Mouse (Mus musculus): Measurements from ENCODE around the gene Pi4kb. TPM values are rescaled to one million over a fixed set of nuclear protein-coding genes. Genes with fewer than 3 reads are reported as not detected.

Gene Pi4kb
- polyA plus RNA-seq, 1 experiment from 2014 or later, result 20.3 TPM

Small RNAs within 50 kb of the gene (microRNA-seq; reads per million reads assigned to microRNA genes)
- 1.2 reads per million for gene Mir7013

Other genes starting within 250 kb of the Pi4kb start
- gene Cgn, start 188.2 kb upstream of the Pi4kb start, polyA plus RNA-seq (2016; fragmentation: Nextera tagmentation; extraction: Ambion mirVana), result 2.1 and 2.4 TPM in 2 replicates
- gene Pogz, start 137.2 kb upstream of the Pi4kb start, polyA plus RNA-seq (2016; fragmentation: Nextera tagmentation; extraction: Ambion mirVana), result 12.3 and 12.8 TPM in 2 replicates
- gene Psmb4, start 87.8 kb upstream of the Pi4kb start, polyA plus RNA-seq (2016; fragmentation: Nextera tagmentation; extraction: Ambion mirVana), result 232 and 235 TPM in 2 replicates
- 42.3 and 43.9 TPM in 2 replicates for gene Selenbp1, start 41.7 kb upstream of the Pi4kb start, polyA plus RNA-seq (2016; fragmentation: Nextera tagmentation; extraction: Ambion mirVana)
- 8.7 and 9.5 TPM in 2 replicates for gene Rfx5, start 20.7 kb upstream of the Pi4kb start, polyA plus RNA-seq (2016; fragmentation: Nextera tagmentation; extraction: Ambion mirVana)
- gene Zfp687, start 40.7 kb downstream of the Pi4kb start, polyA plus RNA-seq (2016; fragmentation: Nextera tagmentation; extraction: Ambion mirVana), result 23.2 and 25.6 TPM in 2 replicates
- gene Psmd4, start 67.9 kb downstream of the Pi4kb start, polyA plus RNA-seq (2016; fragmentation: Nextera tagmentation; extraction: Ambion mirVana), result 199 and 214 TPM in 2 replicates
- 18.2 and 18.5 TPM in 2 replicates for gene Pip5k1a, start 132.2 kb downstream of the Pi4kb start, polyA plus RNA-seq (2016; fragmentation: Nextera tagmentation; extraction: Ambion mirVana)
- 96.7 and 103 TPM in 2 replicates for gene Vps72, start 136.3 kb downstream of the Pi4kb start, polyA plus RNA-seq (2016; fragmentation: Nextera tagmentation; extraction: Ambion mirVana)
- gene Tmod4, start 149.7 kb downstream of the Pi4kb start, polyA plus RNA-seq (2016; fragmentation: Nextera tagmentation; extraction: Ambion mirVana), result 0.59 and 0.69 TPM in 2 replicates
- gene Scnm1, start 159.3 kb downstream of the Pi4kb start, polyA plus RNA-seq (2016; fragmentation: Nextera tagmentation; extraction: Ambion mirVana), result 48.6 and 52.7 TPM in 2 replicates
- 8.1 and 9.1 TPM in 2 replicates for gene Lysmd1, start 159.4 kb downstream of the Pi4kb start, polyA plus RNA-seq (2016; fragmentation: Nextera tagmentation; extraction: Ambion mirVana)
- gene Tnfaip8l2, start 167.6 kb downstream of the Pi4kb start, polyA plus RNA-seq (2016; fragmentation: Nextera tagmentation; extraction: Ambion mirVana), result 0.62 and 0.91 TPM in 2 replicates
- gene Sema6c, start 185.7 kb downstream of the Pi4kb start, polyA plus RNA-seq (2016; fragmentation: Nextera tagmentation; extraction: Ambion mirVana), result 3.6 and 5.5 TPM in 2 replicates
- 7.7 and 8.9 TPM in 2 replicates for gene Gabpb2, start 243.2 kb downstream of the Pi4kb start, polyA plus RNA-seq (2016; fragmentation: Nextera tagmentation; extraction: Ambion mirVana)